Mouse (Mus musculus): Measurements from ENCODE around the gene Tufm.

Gene Tufm

DNA sequence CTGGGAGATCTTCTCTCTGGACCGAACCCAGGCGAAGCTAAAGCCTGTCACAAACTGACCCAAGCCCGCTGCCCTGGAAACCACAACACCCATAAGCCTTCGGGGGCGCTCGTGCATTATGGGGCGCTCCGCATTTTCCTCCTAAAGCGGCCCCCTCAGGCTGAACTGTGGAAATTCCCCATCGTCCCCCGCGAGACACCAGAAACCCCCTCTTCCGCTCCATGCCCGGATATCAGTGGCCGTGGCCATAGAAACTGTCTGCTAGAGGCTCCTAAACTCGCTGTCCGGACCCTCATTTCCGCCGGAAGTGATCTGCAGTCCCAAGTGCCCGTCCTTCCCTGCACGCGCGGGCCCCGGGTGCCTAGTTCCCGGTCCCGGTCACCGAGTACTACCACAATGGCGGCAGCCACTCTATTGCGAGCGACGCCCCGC is at the start of gene Tufm:
Gene Tufm (plus strand): TSS at position 310 of the 432 bp plus-strand sequence.
- DNase-seq (ENCODE audit: low spot score in 2 of 2): peak; percentile 86 to 96

DNA sequence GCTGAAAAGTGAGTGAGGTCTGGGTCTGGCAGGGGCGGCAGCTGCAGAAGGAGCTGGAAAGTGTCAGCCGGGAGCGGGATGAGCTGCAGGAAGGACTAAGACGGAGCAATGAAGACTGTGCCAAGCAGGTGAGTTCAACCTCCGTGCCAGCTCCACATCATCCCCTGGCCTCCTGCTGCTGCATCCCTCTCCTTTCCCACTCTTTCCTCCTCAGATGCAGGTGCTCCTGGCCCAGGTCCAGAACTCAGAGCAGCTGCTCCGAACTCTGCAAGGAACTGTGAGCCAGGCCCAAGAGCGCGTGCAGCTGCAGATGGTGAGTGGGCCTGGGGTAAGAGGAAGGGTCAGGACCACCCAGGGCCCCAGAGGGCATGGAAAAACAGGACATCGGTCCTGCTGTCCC is 47.0 kb upstream of the Tufm start:
- DNase-seq (ENCODE audit: low spot score in 2 of 2): no peak

DNA sequence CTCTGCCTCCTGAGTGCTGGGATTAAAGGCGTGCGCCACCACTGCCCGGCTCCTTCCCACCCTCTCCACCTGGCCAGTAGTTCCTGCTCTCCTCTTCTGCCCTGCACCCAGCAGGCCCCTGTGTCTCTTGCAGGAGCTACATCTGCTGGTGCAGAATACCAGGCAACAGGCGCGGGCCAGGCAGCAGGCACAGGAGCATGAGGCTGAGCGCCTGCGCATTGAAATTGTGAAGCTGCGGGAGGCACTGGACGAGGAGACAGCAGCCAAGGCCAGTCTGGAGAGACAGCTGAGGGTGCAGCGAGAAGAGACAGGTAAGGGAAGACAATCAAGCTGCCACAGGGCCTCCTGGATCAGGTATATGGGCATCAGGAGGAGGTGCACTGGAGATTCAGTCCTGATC is 43.2 kb upstream of the Tufm start:
- no peak for DNase-seq (ENCODE audit: low spot score in 2 of 2)

DNA sequence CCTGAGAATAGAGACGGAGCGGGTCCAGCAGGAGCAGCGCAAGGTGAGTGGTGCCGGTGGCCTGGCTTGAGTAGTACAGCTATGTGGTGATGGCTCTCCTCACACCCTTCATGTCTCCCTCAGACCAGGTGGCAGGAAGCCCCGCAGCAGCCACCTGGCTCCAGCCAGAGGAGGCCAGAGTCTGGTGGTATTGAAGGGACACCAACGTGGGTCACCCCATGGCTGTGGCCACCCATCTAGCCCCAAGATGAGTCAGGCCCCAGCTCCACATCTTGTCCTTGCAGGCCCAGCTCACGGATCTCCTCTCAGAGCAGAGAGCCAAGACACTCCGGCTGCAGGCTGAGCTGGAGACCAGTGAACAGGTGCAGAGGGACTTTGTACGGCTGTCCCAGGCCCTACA is 42.6 kb upstream of the Tufm start:
- DNase-seq (ENCODE audit: low spot score in 2 of 2): no peak

DNA sequence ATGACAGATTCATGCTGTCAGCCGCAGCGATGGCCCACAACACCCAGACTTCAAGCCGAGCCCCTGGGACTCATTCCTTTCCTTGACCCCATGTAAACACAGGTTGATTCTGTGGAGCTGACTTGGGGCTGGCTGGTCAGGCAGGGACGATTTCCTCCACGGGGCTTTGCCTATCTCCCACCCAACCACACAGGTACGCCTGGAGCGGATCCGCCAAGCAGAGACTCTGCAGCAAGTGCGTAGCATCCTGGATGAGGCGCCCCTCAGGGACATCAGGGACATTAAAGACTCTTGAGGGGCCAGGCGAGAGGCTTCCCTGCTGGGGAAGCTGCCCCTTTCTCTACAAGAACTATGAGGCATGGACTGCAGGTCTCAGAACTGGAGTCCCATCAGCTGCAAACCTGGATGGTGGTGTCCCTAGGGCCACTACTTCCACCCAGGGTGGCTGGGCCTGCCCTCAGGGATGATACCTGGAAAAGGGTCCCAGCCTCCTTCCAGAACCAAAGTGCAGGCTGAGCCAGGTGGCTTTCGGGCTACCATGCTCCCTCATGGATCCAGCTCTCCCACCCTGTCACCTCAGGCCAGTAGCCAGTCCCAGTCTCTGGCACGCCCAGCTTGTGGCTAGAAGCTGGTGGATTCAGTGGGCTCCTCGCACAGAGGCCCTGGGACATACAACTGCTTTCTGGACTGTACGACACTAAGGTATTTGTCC is 41.9 kb upstream of the Tufm start:
- no peak for DNase-seq (ENCODE audit: low spot score in 2 of 2)

DNA sequence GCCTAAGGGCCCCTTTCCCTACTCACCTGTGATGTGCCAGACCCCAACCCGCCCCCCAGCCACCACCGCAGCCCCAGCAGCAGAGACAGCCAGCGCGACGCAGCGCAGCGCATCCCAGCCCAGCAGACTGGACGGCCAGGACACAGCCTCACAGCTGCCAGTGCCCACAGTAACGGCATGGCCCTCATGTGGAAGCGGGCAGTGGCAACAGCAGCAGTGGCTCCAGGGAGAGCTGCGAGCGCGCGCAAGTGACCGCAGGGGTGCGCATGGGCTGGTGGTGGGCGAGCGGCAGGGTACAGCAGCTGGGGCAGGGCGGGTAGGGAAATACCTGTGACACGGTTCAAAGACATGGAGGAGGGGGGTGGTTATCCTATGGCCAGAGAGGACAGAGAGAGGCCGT is 40.9 kb upstream of the Tufm start:
- DNase-seq (ENCODE audit: low spot score in 2 of 2): no peak

DNA sequence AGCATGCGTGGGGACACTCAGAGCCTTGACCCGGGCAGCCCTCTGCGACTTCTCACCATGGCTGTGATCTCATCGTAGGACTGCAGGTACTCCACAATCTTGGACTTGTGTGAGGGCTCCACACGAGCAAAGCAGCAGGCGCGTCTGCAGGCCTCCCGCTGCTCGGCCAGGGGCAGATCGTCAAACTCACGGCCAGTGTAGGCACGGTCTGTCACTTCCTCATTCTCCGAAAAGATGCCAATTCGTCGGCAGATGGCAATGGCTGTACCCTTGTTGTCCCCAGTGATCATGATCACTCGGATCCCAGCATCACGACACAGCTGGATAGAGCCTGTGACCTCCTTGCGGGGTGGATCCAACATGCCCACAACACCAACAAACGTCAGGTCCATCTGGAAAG is 38.7 kb upstream of the Tufm start:
- DNase-seq (ENCODE audit: low spot score in 2 of 2): no peak

DNA sequence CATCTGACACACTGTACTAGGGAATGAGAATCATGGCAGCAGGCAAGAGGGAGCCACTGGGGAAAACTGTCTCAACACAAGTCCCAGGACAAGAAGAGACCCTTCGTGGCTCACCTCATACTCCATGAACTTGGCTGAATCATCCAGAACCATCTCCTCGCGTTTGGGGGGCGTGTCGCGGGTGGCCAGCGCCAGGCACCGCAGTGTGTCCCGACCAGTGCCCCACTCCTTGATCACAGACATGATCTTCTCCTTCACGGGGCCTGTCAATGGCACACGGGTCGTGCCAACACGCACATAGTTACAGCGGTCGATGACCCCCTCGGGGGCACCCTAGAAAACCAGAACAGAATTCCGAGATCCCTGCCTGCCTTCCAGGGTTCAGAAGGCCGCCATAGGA is 37.2 kb upstream of the Tufm start:
- DNase-seq (ENCODE audit: low spot score in 2 of 2): no peak

DNA sequence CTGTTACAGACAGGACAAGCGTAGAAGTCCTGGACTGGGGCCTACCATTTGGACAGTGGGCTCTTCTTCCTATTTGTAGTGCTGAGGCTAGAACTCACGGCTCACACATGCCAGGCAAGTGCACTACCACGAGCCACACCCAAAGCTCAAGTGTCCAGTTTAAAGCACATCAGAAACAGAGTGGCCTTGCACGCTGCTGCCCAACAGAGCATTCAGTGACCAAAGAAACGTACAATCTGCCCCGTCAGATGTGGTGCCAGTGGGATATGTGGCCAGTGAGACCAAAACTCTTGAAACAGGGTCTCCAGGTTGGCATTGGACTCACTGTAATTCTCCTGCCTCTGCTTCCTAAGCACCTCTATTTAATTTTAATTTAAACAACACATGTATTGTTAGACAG is 36.5 kb upstream of the Tufm start:
- DNase-seq (ENCODE audit: low spot score in 2 of 2): no peak

DNA sequence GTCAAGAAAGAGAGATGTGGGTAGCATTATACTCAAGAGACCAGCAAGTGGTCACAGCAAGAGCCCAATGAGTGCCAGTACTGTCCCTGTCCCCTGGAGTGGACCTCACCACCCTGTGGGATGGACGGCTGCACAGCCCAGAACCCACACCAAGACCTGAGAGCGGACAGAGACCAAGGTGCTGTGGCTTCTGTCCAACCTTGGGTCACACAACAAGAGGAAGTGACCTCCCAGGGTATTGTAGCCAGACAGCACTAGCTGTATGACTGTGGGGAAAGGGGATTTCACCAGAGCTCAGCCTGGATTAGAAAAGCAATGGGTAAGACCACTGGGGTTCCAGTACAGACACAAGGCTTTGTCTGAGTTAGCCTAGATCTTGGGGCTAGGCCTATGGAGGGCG is 34.9 kb upstream of the Tufm start:
- DNase-seq (ENCODE audit: low spot score in 2 of 2): no peak

DNA sequence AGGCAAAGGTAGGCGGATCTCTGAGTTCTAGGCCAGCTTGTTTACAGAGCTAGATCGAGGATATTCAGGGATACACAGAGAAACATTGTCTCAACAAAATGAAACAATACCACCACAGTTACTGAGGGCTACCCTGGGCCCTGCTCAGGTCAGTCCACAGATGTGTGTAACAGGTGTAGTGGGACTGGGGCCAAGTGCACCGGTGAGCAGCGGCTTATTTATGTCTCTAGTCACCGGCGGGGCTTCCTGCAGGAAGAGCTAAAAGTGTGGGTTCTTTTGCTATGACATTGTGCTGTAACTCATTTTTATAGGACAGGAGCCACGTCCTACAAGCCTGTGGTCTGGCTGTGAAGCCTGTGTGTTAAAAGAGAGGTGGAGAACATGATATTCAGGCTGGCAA is 33.3 kb upstream of the Tufm start:
- no peak for DNase-seq (ENCODE audit: low spot score in 2 of 2)

DNA sequence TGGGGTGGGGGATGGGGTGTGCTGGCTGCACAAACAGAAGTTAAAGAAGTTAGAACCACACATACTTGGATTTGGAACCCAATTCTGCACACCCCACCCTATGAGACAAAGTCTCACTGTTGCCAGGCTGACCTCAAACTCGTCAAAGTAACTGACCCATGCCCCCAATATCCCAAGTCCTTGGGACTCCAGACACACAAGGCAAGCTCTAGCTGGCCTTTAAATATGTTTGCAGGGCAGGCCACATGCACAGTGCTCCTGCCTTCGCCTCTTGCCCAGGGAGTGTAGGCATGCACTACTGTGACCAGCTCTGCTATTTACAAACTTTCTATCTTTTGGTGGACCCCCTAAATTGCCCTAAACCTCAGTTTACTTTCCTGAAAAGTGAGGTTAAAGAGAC is 31.9 kb upstream of the Tufm start:
- no peak for DNase-seq (ENCODE audit: low spot score in 2 of 2)

DNA sequence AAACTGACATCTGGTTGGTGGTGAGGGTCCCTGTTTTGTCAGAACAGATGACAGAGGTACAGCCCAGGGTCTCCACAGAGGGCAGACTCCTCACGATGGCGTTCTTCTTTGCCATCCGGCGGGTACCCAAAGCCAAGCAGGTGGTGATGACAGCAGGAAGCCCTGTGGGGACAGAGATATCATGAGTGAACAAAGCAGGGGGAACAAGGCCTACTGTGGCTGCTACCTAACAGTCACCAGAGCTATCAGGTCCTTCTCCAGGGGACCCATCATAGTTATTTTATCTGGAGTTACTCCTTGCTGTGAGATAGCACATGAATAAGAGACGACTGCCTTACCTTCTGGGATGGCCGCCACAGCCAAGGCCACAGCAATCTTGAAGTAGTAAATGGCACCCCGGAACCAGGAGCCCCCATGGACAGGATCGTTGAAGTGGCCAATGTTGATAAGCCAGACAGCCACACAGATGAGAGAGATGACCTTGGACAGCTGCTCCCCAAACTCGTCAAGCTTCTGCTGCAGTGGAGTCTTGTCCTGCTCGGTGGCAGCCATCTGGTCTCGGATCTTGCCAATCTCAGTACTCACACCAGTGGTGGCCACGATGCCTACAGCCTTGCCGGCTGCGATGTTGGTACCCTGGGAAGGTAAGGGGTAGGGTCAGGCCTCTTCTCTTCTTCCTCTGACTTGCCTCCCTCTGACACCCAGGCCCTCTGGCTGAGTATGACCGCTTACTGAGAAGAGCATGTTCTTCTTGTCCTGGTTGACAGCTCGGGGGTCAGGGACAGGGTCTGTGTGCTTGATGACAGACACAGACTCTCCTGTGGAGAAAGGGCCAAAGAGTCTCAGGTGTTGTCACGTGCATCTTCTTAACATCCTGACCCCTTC is 30.5 kb upstream of the Tufm start:
- DNase-seq (ENCODE audit: low spot score in 2 of 2): no peak

DNA sequence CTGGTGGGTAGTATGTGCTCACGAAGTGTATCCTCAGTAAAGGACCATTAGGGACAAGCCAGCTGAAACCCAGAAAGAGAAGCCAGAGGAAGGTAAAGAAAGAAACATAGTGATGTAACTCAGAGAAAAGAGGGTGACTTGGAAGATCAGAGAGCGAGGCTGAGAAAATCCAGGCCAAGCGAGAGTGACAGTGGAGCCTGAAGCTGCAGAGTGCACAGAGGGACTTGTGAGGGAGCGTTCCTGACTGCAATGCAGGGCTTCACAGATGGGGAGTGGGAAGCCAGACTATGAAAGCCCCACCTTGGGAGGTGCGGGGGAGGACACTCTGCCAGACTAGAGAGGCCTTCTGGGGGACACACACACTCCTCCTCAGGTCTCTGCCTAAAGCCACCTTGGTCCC is 28.9 kb upstream of the Tufm start:
- DNase-seq (ENCODE audit: low spot score in 2 of 2): no peak

DNA sequence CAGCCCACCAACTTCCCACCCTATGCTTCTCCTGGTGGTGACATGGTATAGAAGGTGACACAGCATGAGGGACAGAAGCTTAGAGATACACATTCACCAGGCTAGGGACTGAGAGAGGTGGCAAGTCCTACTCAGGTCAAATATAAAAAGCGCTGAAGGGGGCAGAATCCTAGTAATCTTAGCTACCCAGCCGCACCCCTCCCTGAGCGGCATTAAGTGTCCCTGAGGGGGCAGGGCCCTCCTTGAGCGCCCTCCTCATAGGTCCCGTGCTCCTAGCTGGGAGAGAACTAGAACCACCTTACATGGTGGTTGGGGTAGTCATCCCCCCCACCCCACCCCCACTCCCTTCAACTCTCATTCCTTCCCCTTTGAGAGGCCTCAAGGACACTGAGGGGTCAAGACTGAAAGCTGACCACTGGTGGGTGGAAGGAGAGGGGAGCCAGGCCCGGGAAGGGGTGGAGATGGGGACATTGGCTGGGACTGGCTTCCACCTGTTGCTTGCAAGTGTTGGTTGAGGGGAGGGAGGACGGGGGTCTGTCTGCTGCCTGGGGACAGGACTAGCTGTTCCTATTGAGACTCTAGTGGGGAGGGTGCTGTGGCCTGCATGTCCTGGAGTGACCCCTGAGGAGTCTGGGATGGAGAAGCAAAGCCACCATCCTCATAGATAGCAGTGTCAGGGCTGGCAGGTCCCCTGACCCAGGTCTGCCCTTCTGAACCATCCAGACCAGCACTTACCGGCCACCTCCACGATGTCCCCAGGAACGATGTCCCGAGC is 28.1 kb upstream of the Tufm start:
- no peak for DNase-seq (ENCODE audit: low spot score in 2 of 2)

DNA sequence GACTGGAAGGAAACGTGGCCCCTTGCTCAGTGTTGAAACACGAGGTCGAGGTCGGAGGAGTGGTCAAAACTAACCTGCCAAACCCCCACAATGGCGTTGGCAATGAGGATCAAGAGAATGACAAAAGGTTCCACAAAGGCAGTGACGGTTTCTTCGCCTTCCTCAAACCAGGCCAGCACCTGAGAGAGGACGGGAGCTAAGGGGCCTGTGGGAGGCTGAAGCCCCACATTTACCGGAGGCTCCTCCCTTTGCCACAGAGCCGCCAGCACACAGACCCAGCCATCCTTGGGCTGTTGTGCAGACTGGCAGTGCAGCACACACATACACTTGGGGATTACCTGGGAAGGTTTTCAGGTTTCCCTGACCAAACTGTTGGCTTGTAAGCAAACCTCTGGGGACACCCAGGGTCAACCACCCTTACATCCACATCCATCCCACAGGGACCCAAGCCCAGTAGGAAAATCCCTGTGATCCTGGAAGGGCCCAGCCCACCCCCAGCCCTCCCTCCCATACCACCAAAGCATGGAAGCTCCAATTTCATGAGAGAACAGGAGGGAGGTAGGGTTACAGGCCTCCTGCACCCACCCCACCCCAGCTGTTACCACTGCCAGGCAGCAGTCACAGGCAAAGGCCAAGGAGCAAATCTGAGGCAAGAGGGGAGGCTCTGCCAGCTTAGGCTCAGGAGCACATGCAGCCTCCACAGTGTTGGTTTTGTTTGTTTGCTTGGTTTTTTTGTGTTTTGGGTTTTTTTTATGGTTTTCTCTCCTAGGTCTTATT is 26.4 kb upstream of the Tufm start:
- no peak for DNase-seq (ENCODE audit: low spot score in 2 of 2)

DNA sequence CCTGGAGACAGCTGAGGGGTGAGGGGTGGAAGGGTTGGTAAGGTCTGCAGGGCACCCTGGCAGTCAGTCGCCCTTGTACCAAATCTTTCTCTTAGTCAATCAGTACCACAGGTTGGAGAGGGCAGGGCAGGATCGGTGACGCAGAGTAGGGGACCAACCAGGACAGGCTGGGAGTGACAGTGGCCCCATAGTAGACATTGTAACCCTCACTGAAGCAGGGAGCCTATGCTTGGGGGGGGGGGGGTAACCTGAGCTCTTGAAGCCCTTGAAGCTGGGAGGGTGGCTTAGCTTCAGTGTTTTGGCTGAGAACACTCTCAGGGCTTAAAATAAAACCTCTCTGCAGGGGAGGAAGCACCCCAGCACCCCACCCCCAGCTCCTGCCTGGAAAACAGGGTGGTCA is 25.5 kb upstream of the Tufm start:
- DNase-seq (ENCODE audit: low spot score in 2 of 2): no peak

DNA sequence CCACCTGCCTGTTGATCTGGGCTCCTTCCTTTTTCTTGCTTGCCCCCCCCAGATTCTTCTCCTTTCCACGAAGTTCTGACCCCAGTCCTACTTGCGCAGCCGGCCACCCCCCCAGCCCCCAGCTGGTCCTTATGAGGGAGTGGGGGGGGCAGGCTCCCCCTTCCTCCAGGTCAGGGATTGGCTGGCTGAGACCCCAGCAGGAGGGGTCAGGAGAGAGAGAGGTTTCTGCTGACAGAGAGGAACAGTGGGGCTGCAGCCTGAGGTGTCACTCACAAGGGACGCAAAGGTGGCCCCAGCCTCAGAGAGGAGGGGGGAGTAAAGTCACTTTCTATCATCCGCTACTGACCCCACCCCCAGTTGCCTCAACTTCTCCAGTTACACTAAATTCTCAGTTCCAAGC is 24.2 kb upstream of the Tufm start, which contains the start of gene Atp2a1:
Gene Atp2a1 (minus strand): TSS at position 105 of the 400 bp plus-strand sequence.
- no peak for DNase-seq (ENCODE audit: low spot score in 2 of 2)

DNA sequence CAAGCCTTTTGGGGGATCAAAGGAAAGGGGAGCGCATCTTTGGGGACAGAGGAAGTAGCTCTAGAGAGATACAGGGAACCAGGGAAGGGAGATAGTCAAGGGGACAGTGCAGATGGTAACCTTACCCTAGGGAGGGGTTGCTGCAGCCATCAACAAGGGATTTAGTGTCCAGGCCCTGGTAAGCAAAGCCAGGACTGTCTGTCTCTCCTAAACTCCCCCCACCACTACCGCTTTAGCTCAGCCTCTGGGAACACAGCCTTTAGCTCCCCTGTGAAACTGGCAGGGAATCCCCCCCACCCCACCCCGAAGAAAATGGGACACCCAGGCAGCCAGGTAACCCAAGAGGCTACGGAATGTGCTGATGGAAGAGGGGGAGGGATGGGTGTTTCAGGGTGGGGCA is 23.6 kb upstream of the Tufm start:
- no peak for DNase-seq (ENCODE audit: low spot score in 2 of 2)

DNA sequence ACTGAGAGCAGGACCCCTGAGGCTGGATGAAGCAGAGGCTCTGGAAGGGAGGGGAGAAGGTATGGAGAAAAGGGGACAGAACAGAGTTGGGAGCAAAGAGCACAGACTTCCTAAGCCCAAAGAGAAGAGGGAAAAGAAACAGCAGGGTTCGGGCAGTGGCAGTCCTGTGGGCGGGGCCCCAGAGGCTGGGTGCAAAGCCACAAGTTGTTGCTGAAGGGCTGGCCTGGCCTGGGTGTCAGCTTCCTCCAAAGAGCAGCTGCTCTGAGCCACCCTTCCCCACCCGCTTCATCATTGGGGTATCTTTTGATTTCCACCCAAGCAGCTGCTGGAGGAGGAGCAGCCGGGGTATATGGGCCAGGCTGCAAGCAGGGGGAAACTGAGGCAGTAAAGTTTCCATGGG is 23.0 kb upstream of the Tufm start:
- DNase-seq (ENCODE audit: low spot score in 2 of 2): no peak

DNA sequence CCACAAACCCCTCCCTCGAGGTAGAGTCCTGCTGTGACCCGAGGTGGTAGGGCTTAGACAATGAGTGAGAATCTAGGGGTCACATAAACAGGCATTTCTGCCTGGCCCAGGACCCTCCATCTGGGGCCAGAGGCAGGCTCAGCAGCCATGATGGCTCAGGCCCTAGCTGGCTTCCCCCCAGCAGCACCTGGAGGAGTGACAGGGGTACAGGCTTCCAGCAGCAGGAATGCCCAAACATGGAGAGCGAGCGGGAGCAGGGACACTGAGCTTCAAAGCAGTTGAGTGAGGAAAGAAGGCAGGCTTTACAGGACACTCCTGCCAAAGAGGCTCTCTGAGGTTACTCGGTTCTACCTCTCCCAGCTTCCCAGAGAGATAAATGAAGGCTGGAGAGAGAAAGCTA is 22.3 kb upstream of the Tufm start:
- DNase-seq (ENCODE audit: low spot score in 2 of 2): no peak
